Mouse (Mus musculus): ENCODE measurements around the gene Gata1. TPM values are rescaled to one million over a fixed set of nuclear protein-coding genes. Genes with fewer than 3 reads are reported as not detected.

The Gata1 gene
- polyA plus RNA-seq, 1 experiment, result 36.7 TPM

- no peak for TF ChIP-seq GATA1 (IDR thresholded peaks at IDR 0.05; ENCODE audit: low read length)
- H3K27me3 ChIP-seq (ENCODE audit: control insufficient read depth), result no peaks in the 10 kb centered on the region
- H3K9me3 ChIP-seq (ENCODE audit: control insufficient read depth, low read length), result peaks cover 4% of the 10 kb centered on the region; the same call in 1 of the 2 replicates
- H3K4me3 ChIP-seq (replicated peaks), result no peak overlapping the region
- peaks cover 5% of the 10 kb centered on the region for H3K4me1 ChIP-seq (ENCODE audit: control insufficient read depth)
- peaks cover 15% of the 10 kb centered on the region for H3K36me3 ChIP-seq (ENCODE audit: control insufficient read depth)
These were observed 67.4 kb downstream of the Gata1 start for GRCm38 (mm10) chrX:7910473-7910872.

Other genes with a start within 250 kb of the Gata1 start
- 0.30 and 0.59 TPM in 2 replicates for gene Praf2, start 249.6 kb downstream of the Gata1 start, polyA plus RNA-seq (2012)
- 0.02 and 0.11 TPM in 2 replicates for gene Ccdc120, start 227.2 kb downstream of the Gata1 start, polyA plus RNA-seq (2012)
- gene Tfe3, start 215.5 kb downstream of the Gata1 start, polyA plus RNA-seq (2012), result 1.7 and 1.8 TPM in 2 replicates
- gene Gripap1, start 188.3 kb downstream of the Gata1 start, polyA plus RNA-seq (2012), result 3.5 and 4.8 TPM in 2 replicates
- gene Kcnd1, start 155.8 kb downstream of the Gata1 start, polyA plus RNA-seq (2012), result 0.03 TPM in 2 replicates
- gene Otud5, start 136.7 kb downstream of the Gata1 start, polyA plus RNA-seq (2012), result 36.0 and 44.0 TPM in 2 replicates
- gene Pim2, start 99.8 kb downstream of the Gata1 start, polyA plus RNA-seq (2012), result 0.60 and 0.94 TPM in 2 replicates
- gene Slc35a2, start 94.0 kb downstream of the Gata1 start, polyA plus RNA-seq (2012), result 4.4 and 4.8 TPM in 2 replicates
- 14.0 and 16.6 TPM in 2 replicates for gene Pqbp1, start 78.8 kb downstream of the Gata1 start, polyA plus RNA-seq (2012)
- gene Timm17b, start 78.7 kb downstream of the Gata1 start, polyA plus RNA-seq (2012), result 22.8 and 32.9 TPM in 2 replicates
- not detected in 2 replicates for gene Gm10491, start 70.2 kb downstream of the Gata1 start, polyA plus RNA-seq (2012)
- gene Gm10490, start 68.5 kb downstream of the Gata1 start, polyA plus RNA-seq (2012), result not detected in 2 replicates
- gene Pcsk1n, start 58.2 kb downstream of the Gata1 start, polyA plus RNA-seq (2012), result 0.02 TPM in 1 of 2 replicates, not detected in the other
- 0.06 TPM in 1 of 2 replicates, not detected in the other for gene Eras, start 49.5 kb downstream of the Gata1 start, polyA plus RNA-seq (2012)
- gene Hdac6, start 30.2 kb downstream of the Gata1 start, polyA plus RNA-seq (2012), result 0.57 and 0.97 TPM in 2 replicates
- gene Glod5, start 40.4 kb upstream of the Gata1 start, polyA plus RNA-seq (2012), result not detected in 2 replicates
- gene Suv39h1, start 96.7 kb upstream of the Gata1 start, polyA plus RNA-seq (2012), result 1.1 and 1.5 TPM in 2 replicates
- gene Was, start 112.4 kb upstream of the Gata1 start, polyA plus RNA-seq (2012), result 2.2 and 2.8 TPM in 2 replicates
- gene Wdr13, start 154.8 kb upstream of the Gata1 start, polyA plus RNA-seq (2012), result 0.95 and 1.1 TPM in 2 replicates
- gene Rbm3, start 167.8 kb upstream of the Gata1 start, polyA plus RNA-seq (2012), result 9.4 and 12.0 TPM in 2 replicates
- 0.32 and 0.50 TPM in 2 replicates for gene Tbc1d25, start 198.1 kb upstream of the Gata1 start, polyA plus RNA-seq (2012)
- gene Ebp, start 215.4 kb upstream of the Gata1 start, polyA plus RNA-seq (2012), result 0.47 and 0.57 TPM in 2 replicates
- 0.05 and 0.06 TPM in 2 replicates for gene Porcn, start 228.5 kb upstream of the Gata1 start, polyA plus RNA-seq (2012)

All from erythroblast, embryonic 14.5 days (primary cell).